Mouse (Mus musculus) NIH3T3 (cell line): Measurements from ENCODE around the gene Smoc2.
A peak's percentile ranks its signal among the peaks of the same experiment; 100 is the strongest.

Source experiments
- DNase-seq: peaks from one replicate; pipeline ENCODE4 v3.0.0-alpha.2; 2012; ENCODE audit warnings: low read depth

Smoc2 gene

DNA sequence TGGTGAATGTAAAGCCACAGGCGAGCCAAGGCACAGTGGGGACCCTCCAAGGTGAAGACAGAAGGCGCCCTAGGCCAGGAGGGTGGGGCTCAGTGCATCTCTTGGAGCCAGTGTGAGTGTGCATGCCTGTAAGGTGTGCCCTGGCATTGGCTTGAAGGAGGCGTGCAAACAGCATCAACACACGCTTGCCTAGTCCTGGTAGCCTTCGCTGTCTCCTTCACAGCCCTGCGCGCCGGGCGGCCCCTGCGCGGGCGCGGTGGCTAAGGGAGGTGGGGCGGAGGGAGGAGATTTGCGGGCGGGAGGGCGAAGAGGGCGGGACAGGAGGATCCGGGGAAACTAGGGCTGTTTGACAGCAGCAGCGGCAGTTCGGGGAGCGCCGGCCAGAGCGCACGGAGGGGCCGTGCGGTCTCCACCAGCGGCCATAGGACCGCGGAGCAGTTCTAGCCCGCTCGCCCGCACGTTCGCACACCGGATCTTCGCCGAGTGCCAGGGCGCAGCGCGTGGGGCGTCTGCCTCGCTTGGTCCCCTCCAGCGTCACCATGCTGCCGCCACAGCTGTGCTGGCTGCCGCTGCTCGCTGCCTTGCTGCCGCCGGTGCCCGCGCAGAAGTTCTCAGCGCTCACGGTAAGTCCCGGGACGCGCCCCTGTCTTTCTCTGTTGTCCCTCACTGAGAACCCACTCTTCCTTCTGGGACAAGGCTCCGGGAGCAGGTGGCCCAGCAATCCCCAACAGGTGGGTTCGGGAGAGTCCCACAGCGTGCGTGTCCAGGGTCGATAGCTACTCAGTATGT is at the start of gene Smoc2:
TSS of gene Smoc2 (plus strand) at position 330 of the 789 bp plus-strand sequence.
- DNase-seq, result peak; percentile 73

DNA sequence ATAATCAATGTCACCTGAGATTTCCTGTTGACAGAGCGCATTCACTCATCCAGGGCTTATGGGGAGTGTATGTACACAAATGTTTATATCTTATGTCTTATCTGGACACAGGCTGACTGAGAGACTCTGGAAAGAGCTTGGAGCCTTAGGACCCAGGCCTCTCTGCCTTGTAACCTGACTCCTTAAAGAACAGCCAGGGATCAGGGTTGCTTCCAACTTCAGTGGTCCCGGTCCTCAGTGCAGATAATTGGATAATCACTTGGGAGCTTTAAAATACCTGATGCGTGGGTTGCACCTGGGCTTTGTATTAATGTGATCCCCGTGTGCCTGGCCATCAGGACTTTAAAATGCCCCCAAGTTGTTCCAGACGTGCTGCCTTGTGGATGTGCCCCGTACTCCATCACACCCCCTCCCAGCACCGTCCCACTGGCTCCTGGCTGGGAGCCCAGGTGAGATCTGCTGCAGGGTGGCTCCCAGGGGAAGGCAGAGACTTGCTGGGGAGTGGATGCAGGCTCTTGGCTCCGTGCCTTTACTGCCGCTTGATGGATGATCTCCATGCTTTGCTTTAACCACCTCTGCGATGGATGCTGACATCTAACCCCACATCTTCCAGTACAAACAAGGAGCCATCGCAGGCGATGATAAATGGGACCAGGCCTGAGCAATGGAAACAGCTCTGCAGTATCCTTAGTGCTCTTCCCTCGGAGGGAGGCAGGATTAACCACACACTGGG is 48.4 kb upstream of the Smoc2 start:
- peak; percentile 97 for DNase-seq

DNA sequence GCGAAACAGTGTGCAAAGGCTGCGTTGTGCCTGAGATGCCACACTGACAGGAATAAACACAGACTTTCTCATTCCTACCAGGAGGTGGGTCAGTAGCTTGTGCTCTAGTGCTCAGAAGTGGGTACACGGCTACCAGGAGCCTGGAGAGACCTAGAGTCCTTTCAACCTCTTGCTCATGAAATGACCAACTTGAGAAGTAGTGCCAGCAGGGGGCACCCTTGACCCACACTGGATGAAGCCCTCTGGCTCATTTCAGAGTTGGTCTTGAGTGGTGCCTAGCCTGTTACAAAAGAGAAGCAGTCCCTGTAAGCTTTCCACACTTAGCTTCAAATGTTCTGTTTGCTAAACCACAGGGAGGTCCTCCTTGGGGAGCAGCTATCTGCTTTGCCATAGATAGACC is 46.7 kb upstream of the Smoc2 start:
- peak; percentile 97 for DNase-seq

DNA sequence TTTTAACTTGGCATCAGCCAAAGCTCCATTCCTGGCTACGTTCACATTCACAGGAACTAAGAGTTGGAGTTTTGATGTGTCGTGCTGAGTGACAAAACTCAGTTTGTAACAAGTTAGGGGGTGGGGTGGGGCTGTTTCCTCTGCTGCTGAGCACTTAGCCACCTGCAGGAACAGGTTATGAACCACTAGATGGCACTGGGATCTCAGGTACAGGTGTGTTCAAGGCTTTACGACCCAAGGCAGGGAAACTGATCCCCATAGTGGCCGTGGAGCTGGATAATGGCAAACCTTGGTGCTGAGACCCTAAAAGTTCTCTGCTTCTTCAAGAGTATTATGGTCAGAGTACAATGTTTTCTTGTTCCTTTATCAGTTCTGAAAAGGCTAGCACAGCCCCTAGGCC is 45.6 kb upstream of the Smoc2 start:
- no peak for DNase-seq

DNA sequence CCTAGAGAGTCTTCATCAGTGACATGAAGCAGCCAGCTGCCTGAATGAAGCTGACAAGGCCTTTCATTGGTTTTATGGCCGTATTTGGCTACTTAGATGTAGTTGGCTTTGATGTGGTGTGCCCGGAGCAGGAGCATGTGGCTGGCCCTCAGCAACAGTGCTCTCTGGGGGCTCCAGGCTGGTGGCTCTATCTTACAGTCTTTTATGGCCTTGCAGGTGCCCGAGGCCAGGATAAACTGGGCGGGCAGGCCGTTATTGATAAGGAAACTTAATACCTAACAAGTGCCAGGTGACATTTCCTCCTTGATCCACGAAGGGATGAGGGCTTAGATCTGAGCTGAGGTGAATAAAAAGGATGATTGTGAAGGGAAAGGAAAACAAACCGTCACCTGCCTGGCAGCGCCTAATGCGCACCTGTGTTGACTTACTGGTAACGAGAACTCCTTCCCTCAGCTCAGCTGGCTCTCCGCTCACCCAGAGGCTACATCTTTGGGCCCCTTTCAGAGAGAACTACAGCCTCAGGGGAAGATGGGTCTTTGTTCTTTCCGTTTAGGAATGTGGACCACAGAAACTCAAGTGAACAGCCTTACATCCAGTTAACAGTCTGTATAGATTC is 44.4 kb upstream of the Smoc2 start:
- DNase-seq, result no peak

DNA sequence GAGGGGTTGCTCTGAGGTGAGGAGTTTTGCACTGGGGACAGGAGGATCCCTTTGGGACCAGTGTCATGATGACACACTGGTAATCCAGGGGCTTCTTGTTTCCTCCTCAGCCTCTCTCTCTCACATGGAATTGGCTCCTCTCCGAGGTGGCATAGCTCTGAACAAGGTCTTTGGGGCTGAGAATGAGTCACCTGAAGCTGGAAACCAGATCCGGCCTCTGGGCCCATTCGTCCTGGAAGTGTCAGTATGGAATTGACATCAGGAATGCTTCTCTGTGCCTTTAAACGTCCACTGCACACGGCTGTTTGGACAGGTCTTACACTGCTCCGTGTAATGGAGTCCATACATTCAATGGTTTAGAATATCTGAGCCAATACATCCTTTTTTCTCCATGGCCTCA is 42.2 kb upstream of the Smoc2 start:
- peak; percentile 90 for DNase-seq

DNA sequence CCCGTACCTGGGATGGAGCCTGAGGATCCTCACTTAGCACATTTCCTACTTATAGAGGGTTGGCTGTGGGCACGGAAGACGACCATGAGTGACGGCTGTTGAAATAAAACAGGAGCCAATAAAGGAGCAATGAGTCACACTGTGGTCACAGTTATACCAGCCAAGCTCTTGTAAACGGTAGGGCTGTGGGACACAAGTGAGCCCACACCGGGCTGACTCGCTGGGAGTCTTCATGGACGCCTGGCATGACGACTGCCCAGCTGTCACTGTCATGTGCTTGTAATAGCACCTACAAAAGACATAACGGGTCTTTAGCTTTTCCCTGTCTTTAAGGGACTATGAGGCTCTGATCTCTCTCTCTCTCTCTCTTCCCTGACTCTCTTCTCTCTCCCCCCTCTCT is 39.3 kb upstream of the Smoc2 start:
- DNase-seq, result no peak

DNA sequence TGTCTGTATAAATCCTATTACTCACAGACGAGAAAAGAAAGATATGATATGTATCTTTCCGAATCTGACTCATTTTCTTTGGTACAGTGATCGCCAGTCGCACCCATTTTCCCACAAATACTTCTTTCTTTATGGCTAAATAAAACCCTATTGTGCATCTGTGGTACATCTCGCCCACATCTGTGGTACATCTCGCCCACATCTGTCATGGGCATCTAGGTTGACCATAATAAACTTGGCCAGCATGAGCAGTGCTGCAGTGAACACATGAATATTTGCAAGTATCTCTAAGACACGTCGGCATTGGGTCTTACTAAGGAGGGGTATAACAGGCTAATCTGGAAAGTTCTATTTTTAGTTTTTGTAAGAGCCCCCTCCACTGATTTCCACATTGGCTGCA is 36.7 kb upstream of the Smoc2 start:
- DNase-seq, result no peak

DNA sequence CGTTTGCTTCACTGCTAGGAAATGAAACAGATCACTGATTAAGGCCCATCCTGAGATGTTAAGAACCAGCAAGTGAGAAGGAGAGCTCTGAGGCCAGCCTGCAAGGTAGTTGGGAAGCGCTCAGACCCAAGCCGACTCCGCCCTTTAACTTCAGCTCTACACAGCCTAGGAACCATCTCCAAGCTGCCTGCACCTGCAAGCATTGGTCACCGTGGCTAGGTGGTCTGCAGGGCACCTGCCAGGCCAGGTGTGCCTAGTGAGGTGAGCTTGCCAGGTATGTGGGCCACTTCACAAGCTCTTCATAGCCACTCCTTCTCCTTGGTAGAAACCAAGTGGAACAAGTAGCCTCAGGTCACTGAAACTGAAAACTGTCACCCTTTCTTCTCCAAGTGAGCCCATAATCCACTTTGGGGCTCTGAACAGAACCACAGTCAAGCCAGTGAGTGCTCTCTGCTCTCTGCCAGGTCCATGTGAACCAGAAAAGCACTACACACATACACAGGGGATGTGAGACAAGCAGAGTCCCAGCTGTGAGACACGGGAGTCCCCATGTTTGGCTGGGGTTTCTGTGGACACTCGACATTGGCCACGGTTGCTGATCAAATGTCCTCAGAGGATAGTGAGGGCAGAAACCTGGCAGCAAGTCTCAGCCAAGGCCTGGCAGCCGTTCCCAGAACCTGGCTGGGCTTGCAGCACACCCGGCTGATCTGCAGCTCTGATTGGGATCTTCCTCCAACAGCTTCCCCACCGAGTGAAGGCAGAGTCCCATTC is 34.9 kb upstream of the Smoc2 start:
- DNase-seq, result peak; percentile 47

DNA sequence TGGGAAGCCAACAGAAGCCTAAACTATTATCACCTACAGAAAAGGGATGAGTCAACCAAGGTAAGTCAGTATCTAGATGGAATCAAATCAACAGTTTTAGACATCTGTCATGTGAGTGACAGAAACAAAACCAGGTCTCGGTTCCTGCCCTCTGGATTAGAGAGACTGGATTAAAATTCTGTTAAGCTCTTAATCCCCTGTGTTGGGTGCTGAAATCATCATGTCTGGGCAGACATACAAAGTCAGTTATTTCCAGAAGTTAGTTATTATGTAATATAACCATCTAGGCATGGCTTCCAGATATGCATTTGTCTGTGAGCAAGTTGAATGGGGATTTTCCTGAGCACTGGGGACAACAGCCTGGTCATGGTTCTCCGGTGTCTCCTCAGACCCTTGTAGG is 33.0 kb upstream of the Smoc2 start:
- no peak for DNase-seq

DNA sequence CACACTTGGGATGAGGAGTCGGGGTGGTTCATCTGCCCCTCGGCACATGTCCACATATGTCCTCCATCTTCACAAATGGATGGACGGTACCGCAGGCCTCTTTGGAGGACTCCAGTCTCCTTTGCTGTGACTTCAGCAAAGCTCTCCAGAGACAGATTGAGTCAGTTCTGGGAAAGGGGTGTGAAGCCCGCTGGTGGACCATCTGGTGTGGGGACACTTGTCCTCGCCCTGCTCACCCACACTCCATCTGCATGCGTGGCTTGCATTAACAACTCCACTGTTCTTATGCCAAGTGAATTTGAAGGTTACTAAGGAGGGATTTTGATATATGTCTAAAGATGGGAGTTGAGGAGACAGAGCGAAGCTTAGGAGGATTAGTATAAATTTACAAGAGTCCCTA is 31.4 kb upstream of the Smoc2 start:
- no peak for DNase-seq

DNA sequence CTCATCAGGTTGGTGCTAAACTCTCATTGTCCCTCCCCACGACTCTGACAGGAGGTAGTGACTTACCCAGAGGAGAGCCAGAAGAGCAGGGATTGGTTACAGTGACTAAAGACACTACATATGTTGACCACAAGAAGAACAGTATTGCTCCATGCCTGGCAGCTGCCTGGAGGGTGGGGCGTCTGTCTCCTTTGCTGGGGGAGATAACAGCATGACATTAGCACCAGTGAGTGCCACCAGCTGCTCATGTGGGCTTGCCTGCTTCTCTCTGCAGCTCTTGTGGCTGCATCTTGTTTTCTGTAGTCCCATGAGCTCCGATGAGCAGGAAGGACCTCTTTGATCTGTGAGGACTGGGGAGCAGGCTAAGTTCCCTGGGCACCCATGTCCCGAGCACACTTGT is 29.7 kb upstream of the Smoc2 start:
- DNase-seq, result no peak

DNA sequence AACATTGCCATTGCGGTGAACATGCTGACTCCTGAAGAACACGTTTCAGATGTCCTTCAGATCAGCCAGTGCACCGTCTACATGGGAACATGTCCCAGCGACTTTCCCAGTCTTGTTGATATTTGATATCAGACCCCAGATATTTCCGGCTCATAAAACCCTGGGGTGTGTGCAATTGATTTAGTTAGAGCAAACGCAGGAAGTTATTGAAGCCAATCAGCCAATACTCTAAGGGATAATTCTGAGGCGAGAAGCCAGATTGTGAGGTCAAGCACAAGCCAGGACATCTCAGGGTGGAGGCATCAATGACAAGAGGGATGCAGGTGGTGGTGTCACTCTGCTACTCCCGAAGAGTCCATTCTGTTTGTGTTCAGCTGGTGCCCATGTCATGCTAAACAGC is 28.9 kb upstream of the Smoc2 start:
- no peak for DNase-seq

DNA sequence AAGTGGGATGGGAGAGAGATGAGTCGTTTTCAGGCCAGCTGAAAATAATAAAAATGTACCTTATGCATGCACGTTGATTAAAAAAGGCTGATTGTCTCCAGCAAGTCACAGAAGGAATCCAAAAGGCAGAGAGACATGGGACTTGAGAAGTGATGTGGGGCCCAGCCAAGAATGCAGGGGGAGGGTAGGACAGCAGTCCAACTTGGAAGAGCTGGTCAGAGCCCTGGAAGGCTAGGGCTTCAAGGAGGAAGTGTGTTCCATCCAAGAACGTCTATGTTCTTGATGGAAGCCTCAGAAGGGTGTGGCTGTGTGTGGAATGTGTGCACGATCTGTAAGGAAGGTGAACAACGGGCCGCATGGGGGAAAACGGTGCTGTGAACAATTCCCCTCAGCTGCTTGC is 26.9 kb upstream of the Smoc2 start:
- DNase-seq, result peak; percentile 69

DNA sequence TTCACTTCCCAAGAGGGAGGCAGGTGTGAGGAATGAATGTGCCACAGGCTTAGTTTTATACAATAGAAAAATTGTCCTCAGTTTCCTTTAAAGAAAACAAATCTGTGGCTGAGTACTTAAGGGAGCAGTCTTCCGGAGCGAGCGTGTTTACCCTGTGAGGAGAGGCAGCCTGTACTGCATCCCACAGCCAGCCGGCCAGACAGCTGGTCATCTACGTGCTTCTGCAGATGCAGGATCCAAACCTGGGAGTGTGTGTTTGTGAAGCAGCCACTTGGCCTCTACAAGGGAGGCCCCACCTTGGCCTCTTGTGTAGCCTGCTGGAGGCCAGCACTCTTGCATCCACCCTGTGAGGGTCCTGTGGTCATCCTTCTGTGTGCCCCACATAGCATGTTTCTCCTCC is 24.7 kb upstream of the Smoc2 start:
- DNase-seq, result no peak

DNA sequence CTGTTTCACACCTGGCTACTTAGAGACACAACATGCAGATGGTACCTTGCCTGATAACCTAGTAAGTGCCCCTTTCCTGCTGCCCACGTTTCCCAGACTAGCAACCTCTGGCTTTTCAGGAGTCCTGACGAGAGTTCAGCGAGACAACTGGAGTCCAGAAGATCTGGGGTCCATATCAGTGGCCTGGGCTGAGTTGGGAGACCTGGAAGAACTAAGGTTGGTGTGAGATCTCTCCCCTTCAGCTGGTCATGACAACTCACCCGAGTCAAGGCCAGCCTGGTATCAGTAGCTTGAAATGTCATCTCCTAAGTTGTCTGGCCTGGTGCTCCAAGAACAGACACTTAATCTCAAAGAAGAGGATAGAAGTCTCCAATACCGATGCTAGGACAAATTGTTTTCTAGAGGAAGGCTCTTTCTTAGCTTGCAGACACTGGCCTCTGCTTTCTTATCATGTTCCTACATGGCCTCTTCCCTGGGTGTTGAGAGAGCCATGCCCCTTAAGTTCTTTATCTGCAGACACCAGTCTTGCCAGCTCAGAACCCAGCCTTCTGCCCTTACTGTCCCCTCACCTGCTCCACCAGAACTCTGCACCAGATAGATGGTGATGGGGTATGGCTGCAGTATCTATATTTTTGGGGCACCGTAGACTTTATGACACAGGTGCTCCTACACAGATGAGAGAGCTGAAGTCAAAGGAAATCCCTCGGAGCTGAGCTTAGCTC is 21.3 kb upstream of the Smoc2 start:
- DNase-seq, result no peak

DNA sequence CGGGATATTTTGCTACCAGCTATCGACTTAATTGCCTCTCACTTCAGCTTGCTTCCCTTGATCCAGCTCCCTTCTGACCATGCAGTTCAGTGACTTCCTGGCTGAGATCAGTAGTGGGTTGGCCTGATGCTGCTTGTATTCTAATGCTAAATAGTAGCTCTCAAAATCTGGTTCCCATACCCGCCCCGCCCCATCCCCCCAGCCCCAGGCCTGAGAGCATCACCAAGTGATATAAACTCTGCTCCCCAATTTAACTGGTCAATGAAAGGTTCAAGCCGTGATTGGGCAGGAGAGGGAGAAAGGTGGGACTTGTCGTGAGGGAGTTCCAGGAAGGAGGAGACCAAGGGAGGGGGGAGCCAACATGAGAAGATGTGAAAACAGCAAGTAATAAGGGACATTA is 20.4 kb upstream of the Smoc2 start:
- DNase-seq, result no peak

DNA sequence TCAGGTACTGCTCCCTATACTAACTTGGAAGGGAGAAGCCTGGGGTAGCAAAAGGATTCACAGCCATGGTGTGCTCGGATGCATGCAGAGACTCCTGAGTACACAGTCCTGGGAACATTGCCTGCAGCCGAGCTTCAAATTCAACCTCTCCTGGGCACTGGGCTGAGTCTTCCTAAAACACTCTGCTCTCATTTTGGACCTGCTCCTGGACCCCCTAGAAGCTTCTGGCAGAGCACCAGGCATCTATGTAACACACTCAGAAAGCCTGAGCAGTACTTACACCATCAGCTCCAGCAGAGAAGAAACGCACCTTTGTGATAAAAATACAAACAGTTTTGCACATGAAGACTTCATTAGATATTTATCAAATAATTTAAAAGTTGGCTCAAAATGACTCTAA is 18.3 kb upstream of the Smoc2 start:
- peak; percentile 74 for DNase-seq

DNA sequence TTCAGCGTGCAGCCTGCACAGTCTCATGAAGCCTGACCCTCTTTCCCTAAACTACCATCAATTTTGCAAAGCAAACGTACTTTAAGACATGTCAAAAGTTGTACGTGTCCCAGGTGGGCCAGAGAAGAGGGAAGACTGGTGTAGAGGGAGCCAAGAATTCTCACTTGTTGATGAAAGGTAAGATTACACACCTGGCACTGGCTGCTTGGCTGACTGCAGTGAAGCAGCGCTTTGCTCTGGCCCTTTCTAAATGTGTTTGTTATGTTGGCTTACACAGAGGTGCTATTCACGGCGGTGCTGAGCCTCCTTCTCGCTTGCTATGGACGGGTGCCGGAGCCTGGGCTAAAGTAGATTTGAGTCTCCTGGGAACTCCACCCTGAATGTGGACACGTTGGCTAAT is 17.1 kb upstream of the Smoc2 start:
- no peak for DNase-seq

DNA sequence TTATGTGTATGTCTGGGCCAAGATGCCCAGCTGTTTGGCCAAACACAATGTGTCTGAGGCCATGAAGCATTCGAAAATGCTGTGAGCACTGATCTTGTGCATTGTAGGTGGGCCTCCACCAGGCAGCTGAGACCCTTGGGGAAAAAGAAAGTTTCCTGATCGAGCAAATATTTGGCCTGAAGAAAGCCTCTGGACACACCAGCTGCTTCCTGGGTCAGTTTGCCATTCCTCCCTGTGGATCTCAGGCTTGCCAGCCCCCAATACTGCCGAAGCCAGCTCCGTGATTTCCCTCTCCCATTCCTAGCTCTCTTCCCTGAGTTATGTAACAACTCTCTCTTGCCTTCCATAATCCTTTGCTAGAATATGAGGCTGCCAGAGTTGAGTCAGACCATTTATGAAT is 11.3 kb upstream of the Smoc2 start:
- DNase-seq, result no peak

DNA sequence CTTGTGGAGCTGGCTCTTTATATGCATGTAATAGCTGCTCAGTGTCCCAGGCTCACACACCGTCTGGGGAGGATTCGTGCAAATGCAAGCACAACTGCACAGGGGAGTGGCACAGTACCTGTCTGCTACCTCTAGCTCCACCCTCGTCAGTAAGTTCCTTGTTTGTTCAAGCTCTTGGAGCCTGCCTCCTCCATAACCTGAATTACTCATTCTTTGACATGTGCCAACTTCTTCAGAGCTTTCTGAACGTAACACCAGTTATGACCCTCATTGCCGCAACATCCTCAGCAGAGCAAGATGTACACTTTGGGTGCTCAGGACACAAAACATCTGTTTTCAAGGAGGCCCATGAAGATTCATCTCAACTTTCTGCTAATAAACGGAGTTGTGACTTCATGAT is 5.9 kb upstream of the Smoc2 start:
- DNase-seq, result no peak

DNA sequence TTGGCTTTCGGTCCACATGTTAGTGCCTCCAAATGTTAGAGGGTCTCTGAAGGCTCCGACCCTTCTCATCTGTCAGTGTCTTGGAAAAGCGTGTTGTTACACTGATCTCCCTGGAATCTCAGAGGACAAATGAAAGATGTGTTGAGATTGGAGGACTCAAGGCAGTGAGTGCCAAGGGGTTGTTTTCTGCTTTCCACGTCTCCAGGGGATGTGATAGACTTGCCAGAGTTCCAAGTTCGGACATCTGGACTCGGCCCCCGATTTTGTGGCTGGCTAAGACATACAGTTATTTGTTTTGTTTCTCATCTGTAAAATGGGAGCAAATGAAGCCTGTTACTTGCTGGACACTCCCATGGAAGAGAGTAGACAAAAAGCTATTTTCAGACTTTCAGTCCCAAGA is 2.0 kb upstream of the Smoc2 start:
- DNase-seq, result no peak
